Mouse (Mus musculus) fibroblast of lung, adult 2 months (primary cell): ENCODE results near the gene Nadsyn1.

Experiments
- DNase-seq: peaks from one replicate; pipeline ENCODE4 v3.0.0-alpha.2; 2011; ENCODE audit warnings: low read depth

The Nadsyn1 gene

DNA sequence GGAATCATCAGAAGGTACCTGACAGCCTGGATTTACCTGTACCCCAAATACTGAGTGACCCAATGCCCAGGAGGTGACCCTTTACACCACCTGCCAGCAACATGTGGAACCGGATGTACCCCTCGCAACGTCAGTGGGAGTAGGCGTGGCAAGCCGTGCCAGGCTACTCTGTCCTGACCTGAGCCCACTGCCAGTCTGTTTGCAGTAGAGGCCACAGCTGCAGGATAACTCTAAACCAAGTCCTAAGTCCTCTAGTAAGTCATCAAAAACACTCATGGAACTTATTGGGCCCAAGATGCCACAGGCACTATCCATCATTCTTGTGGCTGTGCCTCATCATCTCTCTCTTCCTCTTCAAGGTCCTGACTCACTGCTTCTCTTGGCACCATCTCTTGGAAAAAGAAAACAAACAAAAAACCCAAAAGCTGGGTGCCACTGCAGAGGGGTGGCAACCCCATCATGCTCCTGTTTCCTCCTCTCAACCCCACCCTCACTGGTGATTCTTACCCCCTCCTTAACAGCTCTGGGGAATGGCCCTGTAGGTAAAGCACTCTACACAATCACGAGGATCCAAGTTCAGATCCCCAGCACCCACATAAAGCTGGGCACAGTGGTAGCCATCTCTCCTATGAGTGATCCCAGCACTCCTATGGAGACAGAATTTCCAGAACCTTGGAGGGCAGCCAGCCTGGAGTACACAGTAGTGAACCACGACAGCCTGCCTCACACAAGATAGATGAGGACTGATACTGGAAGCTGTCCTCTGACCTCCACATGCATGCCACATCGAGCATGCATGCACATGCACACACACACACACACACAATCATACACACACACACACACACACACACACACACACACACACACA lies 21.2 kb downstream of the Nadsyn1 start:
- no peak for DNase-seq

DNA sequence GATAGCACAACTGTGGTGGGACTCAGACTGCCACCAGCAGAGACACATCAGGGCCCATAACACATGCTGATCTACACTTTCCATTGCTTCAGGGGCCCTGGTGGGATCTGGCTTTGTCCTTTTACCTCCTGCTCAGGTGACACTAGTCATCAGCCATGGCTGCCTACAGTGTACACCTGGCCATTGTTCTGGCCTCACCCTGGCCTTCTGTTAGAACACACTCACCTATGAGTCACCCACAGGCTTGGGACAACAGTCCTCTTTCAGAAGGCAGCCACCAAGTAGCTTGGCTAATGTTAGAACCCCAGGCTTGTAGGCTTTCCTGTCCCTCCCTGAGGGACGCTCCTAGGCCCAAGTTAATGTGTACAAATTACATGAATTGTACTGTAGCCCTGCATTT lies 21.9 kb downstream of the Nadsyn1 start:
- no peak for DNase-seq

DNA sequence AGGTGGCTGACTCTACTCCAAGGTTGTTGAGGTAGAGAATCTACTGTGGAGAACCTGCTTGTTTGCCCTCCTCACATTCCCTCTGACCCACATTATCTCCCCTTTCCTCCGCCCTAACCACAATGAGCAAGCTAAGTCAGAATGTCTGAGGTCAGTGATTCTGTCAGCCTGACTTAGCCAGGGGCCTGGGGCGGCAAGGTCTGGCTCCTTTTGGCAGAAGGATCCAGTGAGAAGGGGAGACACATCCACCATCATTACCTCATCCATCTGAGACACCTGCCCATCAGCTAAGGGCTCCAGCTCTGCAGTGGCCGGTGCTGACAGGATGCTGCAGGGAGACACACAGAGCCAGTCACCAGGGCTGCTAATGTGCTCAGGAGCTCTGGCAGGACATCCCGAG lies 23.9 kb downstream of the Nadsyn1 start:
- DNase-seq = no peak

DNA sequence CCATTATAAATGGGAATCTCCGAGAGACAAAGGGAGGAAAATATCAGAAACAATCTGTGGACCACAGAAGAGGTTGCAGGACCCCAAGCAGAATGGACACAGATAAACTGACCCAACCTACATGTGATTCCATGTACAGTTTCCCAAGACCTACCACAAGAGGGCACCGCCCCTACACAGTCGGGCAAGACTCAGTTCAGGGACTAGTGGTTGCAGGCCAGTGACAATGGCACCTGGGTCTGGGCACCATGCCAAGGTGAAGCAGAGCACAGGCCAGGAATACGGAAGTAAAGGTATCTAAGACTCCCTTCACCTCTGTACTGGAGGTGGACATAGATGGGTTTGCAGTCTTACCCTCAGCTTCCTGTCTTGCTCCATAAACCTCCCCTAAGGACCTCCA lies 29.5 kb downstream of the Nadsyn1 start:
- no peak for DNase-seq

GRCm38 (mm10) chr7:143792336-143792985 lies 30.2 kb downstream of the Nadsyn1 start:
- DNase-seq = no peak

DNA sequence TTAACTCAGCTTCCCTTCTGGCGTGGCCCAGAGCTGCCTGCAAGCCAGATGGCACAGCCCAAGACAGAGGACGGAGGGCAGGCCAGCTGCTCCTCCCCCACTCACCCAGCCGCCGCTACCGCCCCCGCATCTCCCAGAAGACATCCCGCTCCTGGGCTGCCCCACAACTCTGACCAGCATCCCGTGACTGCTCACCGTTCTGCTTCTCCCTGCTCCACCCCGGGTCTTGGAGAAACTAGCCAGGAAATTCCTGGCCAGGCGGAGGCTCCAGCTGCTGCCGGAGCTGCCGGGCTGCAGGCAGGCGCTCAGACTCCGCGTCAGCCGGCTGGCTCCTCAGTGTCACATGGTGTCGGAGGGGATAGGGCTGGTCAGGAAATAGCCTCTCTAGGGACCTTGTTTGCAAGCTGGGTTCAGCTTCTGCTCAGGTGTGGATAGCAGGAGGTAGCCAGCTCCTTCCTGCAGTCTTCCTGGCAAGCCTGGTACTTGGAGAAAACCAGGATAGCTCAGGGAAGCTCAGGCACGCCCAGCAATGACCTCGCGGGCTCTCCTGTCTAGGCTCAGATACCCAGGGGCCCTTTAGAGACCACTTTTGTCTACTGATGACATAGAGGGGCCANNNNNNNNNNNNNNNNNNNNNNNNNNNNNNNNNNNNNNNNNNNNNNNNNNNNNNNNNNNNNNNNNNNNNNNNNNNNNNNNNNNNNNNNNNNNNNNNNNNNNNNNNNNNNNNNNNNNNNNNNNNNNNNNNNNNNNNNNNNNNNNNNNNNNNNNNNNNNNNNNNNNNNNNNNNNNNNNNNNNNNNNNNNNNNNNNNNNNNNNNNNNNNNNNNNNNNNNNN lies 38.4 kb downstream of the Nadsyn1 start, which contains the start of gene Mrgpre:
Gene Mrgpre, minus strand, starts transcription at position 505 of the 834 bp plus-strand sequence.
- peak; percentile 92 for DNase-seq

DNA sequence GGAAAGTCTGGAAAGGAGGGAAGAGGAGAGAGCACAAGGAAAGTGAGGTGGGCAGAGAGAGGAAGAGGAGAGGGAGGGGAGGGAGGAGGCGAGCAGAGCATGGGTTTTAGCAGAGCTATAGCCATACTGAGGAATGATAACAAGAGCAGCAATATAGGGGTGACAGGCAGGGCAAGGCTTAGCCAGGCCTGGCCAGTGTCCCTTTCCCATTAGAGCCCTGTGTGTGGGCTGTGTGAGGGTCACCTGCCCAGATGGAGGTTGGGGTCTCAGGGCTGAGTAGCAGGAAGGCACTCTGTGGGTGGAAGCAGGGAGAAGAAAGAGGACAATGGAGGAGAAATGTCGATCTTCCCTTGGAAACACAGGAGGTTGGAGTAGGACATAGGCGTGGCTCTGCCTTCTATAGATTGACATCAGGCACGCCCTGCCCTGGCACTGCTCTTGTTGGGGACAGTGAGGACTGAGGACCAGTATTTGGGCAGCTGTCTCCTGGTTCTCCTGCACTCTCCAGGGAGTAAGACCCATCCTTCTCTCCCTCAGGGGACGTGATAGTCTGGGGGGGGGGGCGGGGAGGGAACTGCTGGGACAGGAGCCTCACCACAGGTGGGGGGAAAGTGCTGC lies 39.2 kb downstream of the Nadsyn1 start:
- no peak for DNase-seq

GRCm38 (mm10) chr7:143777375-143777774 lies 45.3 kb downstream of the Nadsyn1 start:
- DNase-seq = no peak

GRCm38 (mm10) chr7:143776137-143776536 lies 46.5 kb downstream of the Nadsyn1 start:
- DNase-seq = no peak

DNA sequence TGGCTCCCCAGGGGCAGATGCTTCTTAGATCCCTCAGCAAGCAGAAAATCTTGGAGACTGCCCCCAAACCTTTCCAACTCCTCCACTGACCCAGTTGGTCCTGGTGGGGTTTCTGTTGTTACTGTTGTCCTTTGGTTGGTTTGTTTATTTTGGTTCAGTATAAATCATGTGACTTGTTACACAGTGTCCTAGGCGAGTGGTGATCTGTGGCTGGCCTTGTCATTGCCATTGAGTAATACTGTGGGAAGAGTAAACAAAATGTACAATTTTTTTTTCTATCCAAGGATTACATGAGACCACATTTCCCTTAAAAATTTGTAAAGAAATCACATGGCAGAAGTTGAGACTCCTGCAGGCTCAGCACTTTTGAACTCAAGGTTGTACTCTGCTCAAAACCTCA lies 53.2 kb downstream of the Nadsyn1 start:
- no peak for DNase-seq

- no peak for DNase-seq
These were observed 54.4 kb downstream of the Nadsyn1 start for GRCm38 (mm10) chr7:143768267-143768666.

DNA sequence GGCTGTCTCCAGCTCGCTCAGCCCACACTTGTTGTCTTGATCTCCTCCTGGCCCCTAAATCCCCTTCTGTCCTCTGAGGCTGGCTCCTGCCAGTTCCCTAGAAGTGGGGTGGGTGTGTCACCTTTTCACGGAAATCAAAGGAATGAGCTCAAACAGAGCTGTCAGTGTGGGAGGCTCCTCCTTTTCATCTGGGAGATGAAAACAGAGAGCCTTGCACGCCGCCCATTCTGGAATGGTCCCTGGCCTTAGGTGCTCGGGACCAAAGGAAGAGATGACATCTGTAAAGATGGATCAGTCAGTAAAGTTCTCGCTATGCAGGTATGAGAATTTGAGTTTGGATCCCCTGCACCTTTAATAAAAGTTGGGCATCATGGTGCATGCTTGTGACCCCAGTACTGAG lies 55.8 kb downstream of the Nadsyn1 start, which contains the start of gene Mrgprg:
Gene Mrgprg, minus strand, starts transcription at position 101 of the 400 bp plus-strand sequence.
- no peak for DNase-seq

DNA sequence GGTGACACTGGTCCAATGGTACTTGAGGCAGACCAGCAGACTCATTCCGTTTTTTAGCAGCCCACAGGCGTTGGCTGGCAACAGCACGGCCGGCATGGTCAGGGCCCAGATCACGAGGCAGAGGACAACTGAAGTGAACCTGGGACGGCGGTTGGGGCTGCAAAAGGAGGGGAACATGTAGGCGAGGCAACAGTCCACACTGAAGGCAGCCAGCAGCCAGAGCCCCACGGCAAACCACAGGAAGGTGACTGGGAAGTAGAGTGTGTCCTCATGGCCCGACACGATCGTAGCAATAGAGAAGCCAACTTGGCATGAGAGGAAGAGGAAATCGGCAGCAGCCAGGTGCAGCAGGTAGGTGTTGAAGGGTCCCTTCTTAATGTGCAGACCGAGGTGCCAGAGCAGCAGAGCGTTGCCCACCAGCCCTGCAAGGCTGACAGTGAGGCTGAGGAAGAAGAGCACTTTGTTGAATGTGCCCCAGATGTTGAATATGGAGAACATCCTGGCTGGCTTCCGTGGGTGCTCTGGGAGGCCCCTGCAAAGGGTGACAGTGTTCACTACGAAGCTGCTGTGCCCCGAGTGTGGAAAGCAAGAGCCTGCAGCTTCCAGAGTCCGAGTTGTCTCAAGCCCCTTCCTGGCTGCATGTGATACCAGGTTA lies 57.6 kb downstream of the Nadsyn1 start:
- no peak for DNase-seq

DNA sequence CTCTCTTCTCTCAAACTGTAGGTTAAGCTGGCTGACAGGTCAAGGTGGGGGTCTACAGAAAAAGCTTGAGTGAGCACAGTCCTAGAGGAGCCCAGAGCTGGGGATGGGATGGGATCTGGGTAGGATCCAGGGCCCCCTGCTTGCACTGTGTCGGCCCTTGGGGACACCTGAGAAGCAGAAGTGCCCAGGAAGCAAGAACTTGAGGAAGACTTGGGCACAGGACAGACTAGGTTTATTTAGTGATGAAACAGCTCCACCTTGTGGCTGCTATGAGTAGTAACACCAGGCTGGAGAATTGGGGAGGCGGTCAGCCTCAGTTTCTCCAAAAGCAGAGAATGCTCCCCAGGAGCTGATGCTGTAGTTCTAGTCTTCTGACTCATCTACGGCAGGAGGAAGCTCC lies 58.9 kb downstream of the Nadsyn1 start:
- DNase-seq = no peak

DNA sequence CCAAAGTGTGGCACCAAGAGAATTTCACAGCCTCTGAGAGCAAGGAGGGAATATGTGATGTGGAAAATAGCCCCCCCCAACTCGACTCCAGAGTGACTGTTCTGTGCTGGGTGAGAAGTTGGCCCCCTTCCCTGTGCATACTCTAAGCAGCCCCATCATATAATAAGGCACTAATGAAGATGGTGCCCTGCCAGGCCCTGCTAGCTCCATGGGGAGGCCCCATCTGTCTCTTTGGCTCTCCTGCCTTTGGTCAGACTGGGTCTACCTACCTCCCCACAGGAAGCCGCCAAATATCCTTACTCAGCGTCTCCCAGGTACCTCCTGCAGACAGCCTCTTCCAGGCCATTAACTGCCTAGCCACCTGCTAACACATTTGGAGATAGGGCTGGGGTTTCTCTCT lies 63.7 kb downstream of the Nadsyn1 start:
- no peak for DNase-seq

DNA sequence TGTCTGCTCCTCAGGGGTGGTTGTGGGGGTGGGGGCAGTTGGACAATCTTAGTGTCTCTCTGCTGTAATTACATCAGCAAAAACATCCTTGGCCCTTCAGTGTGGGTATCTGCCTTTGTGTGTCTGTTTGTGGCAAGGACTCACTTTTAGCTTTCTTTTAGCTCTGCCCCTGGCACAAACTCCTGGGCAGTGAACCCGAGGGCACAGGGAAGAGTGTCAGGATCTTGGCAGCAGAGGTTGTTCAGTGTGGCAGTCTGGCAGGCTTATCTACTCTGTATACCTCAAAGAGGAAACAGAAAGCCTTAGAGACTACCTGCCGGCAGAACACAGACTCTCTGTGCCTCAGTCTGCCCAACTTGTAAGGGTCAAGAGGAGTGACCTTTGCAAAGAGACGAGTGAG lies 65.0 kb downstream of the Nadsyn1 start:
- DNase-seq = no peak

GRCm38 (mm10) chr7:143757027-143757390 lies 65.6 kb downstream of the Nadsyn1 start:
- DNase-seq = peak; percentile 58

DNA sequence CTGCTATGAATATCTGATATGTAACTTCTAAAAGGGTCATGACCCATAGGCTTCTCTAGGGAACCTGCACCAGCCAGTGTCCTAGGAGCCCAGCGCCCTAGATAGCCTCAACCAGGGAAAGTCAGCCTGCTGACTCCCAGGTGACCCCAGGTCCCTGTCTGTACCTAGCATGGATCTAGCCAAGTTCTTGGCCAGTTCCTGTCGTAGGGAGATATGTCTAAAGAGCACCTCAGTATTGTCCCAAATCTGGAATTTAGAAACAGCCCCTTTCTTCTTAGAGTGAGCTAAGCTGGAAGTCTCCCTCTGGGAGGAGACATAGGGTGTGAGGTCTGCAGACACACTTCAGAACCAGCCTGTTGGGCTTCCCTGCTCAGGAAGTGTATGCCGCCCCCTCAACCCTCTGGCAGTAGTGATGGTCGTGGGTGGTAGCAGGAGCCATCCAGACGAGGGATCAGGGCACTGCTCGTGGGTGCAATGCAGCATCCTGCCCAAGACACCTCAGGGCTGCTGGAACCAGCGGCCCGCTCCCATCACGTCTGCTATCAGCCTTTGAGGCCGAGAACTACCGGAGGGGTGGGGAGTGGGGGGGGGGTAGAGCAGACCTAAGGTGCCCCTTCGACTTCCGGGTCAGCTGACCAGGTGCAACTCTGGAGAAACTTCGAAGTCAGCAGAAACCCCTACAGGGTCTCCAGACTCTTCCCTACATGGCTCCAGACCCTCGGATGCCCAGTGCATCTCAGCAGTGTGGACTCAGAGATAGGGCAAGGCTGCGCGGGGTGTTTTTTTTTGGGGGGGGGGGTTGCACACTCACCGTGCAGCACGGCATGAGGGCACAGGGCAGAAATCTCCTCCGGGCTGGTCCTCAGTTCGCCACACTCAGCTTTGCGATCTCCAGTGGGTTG lies 66.3 kb downstream of the Nadsyn1 start, which contains the start of gene Osbpl5:
Gene Osbpl5, minus strand, starts transcription at position 861 of the 902 bp plus-strand sequence.
- DNase-seq = no peak

- DNase-seq = no peak
These were observed 67.1 kb downstream of the Nadsyn1 start for GRCm38 (mm10) chr7:143755357-143756124.
